Mouse (Mus musculus): ENCODE data around the gene Dido1. TPM values are rescaled to one million over a fixed set of nuclear protein-coding genes. Genes with fewer than 3 reads are reported as not detected.

Gene Dido1
- total RNA-seq, 2 experiments from 2014 or later: 30.0 to 41.3 TPM

DNA sequence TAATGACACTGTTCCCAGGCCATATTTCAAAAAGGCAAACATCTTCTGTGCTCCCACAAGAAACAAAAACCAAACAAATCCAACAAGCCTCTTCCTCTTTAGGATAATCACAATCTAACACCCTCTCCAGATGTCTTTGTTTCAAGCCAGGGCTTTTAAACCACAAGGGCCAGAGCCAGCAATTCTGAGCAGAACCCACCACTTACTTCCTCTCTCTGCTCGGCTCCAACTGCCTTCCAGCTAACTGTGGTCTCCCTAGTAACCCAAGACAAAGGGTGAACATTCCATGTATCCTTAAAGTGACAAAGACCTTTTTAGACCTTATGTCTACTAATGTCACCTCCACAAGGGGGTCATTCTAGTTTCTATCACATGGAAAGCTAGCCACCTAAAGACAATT is 17.2 kb downstream of the Dido1 start:
- ATAC-seq (ENCODE audit: poor library complexity, severe bottlenecking): peak; percentile 86

- no peak for ATAC-seq (ENCODE audit: poor library complexity, severe bottlenecking)
Observed at GRCm38 (mm10) chr2:180689841-180690240, 20.0 kb downstream of the Dido1 start.

GRCm38 (mm10) chr2:180684031-180684430 is 25.8 kb downstream of the Dido1 start:
- no peak for ATAC-seq (ENCODE audit: poor library complexity, severe bottlenecking)

DNA sequence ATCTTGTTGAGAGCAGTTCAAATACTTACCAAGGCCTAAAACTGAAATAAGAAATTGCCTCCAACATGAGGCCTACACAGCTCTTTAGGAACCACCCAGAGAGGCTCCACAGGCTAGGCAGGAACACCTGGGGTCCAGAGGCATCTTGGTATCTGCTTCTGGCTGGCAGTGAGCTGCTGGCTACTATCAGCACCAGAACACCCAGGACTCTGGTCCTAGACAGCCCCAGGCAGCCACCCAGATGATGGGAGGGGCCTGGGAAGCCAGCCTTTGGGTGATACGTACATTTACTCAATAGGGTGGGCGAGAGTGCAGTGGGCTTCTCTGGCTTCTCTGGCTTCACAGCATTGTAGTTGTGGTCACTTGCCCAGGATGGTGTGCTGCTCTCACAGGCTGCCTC is 26.3 kb downstream of the Dido1 start:
- no peak for ATAC-seq (ENCODE audit: poor library complexity, severe bottlenecking)

GRCm38 (mm10) chr2:180681225-180681624 is 28.6 kb downstream of the Dido1 start:
- ATAC-seq (ENCODE audit: poor library complexity, severe bottlenecking): no peak

DNA sequence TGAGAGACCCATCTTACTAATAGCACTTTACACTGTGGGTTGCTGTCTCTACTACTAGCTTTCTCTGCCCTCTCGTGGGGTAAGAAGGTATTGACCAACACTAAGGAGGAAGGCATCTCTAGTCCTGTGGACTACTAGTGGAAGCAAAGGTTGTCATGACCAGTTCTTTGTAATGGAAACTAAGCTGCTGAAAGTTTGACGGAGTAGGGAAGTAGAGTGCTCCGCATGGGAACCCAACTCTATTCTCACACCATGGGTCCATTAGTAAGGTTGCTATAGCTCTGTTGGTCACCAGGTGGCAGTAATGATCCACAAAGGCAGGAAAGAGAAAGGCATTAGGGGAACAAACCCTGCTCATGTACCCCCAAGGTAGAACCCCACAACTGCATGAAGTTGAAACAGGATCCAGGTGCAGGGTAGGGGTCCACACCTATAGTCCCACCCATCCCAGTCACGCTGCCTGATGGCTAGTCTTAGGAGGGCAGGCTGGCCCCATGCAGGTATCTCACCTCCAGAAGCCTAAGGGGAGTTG is 31.1 kb downstream of the Dido1 start:
- ATAC-seq (ENCODE audit: poor library complexity, severe bottlenecking): peak; percentile 94

GRCm38 (mm10) chr2:180676706-180677105 is 33.1 kb downstream of the Dido1 start:
- no peak for ATAC-seq (ENCODE audit: poor library complexity, severe bottlenecking)

DNA sequence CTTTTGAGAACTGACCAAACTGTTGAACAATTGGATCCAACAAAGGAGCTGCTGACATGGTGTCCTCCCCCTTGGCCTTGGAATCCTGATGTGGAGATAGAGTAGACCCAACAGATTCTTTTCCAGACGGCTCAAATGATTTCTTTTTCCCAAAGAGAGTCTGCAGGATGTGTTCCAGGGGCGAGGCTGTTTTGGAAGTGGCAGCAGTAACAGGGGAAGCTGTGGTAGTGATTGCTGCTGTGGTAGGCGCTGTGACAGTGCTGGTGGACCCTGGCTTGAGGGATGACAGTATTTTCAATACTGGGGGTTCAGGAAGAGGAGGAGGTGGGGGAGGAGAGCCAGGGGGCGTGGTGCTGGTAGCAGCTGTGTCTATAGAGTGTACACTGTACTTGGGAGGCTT is 47.8 kb downstream of the Dido1 start:
- ATAC-seq (ENCODE audit: poor library complexity, severe bottlenecking): no peak

DNA sequence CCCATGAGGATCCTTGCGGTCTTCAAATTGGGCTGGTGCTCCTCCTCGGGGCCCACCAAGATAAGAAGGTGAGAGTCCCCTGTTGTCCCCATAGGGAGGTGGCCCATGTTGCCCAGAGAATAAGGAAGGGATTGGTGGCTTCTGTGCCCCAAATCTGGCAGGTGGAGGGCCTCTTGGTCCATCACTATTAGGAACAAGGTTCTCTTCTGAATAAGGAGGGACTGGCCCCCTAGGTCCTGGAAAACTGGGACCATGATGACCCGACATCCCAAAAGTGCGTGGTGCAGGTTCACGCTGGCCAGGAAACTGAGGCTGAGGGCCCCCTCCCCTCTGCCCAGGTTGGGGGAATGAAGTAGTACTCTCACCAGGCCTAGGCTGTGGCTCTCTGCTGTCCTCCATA is 49.3 kb downstream of the Dido1 start:
- ATAC-seq (ENCODE audit: poor library complexity, severe bottlenecking): no peak

GRCm38 (mm10) chr2:180659353-180660150 is 50.2 kb downstream of the Dido1 start:
- ATAC-seq (ENCODE audit: poor library complexity, severe bottlenecking): no peak

- ATAC-seq (ENCODE audit: poor library complexity, severe bottlenecking): no peak
Observed at GRCm38 (mm10) chr2:180658381-180658780, 51.4 kb downstream of the Dido1 start.

- ATAC-seq (ENCODE audit: poor library complexity, severe bottlenecking): peak; percentile 92
Observed at GRCm38 (mm10) chr2:180657394-180658013, 52.3 kb downstream of the Dido1 start.

DNA sequence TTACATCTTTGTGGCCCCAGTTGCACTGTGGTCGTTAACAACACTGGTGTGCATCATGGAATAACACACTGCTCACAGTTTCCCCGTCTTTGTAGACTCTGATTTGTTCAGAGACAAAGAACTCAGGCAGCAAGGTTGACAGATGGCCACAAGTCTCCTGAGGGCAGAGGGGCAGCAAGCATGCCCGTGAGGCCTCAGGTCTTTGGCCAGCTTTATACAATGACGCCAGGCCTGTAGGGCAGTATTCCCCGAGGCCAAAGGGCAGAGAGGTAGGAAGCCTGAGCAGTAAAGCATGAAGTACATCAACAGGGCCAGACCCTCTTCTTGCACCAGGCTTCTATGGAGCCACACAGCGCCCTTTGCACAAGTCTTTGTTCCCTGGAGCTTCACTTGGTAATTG is 54.6 kb downstream of the Dido1 start:
- ATAC-seq (ENCODE audit: poor library complexity, severe bottlenecking): no peak

- ATAC-seq (ENCODE audit: poor library complexity, severe bottlenecking): no peak
Observed at GRCm38 (mm10) chr2:180654666-180655065, 55.1 kb downstream of the Dido1 start.

- ATAC-seq (ENCODE audit: poor library complexity, severe bottlenecking): no peak
Observed at GRCm38 (mm10) chr2:180646841-180647240, 63.0 kb downstream of the Dido1 start.

GRCm38 (mm10) chr2:180643626-180644025 is 66.2 kb downstream of the Dido1 start:
- no peak for ATAC-seq (ENCODE audit: poor library complexity, severe bottlenecking)

DNA sequence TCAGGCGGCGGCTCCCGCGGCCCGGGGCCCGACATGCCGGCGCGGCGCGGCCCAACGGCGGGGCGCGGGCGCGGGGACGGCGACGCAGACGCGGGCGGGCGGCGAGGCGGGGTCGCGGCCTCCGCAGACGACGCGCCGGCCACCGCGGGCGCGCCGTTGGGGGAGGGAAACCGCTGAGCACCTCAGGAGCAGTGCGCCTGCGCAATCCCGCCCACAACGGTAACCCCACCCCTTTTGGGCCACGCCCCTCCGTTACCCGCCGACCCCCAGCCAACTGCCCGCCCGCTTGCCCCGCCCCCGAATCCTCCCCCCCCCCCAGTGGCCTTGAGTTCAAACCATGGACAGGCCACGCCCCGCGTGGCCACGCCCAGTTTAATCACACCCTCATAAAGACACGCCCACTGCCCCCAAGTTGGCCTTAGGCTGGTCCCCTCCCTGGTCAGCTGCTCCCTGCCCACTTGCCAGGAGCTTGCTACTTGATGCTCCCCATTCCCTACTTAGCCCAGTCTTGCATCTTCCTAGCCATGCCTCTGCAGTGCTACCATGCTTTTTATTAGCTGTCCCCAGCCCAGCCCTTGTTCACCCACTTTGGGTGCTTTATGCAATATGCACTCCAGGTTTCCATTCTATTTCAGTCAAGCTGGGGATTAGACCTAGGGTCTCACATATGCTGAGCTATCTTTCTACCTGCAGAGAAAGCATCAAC is 67.1 kb downstream of the Dido1 start, which contains the start of gene Tcfl5:
Tcfl5 (minus strand) TSS at position 154 of the 706 bp plus-strand sequence.
- no peak for ATAC-seq (ENCODE audit: poor library complexity, severe bottlenecking)

- no peak for ATAC-seq (ENCODE audit: poor library complexity, severe bottlenecking)
Observed at GRCm38 (mm10) chr2:180641576-180642554, 67.9 kb downstream of the Dido1 start.

- no peak for ATAC-seq (ENCODE audit: poor library complexity, severe bottlenecking)
Observed at GRCm38 (mm10) chr2:180611882-180612281, 97.9 kb downstream of the Dido1 start.

- ATAC-seq (ENCODE audit: poor library complexity, severe bottlenecking): no peak
Observed at GRCm38 (mm10) chr2:180610283-180610682, 99.5 kb downstream of the Dido1 start.

Measured in megakaryocyte, adult 5-6 weeks (primary cell).